Mouse (Mus musculus) midbrain, embryonic 11.5 days (tissue): ENCODE measurements around the gene Hist1h2ab. TPM values are rescaled to one million over a fixed set of nuclear protein-coding genes. Genes with fewer than 3 reads are reported as not detected.
"Not testable (repeated sequence)": the region's sequence is repeated elsewhere in the genome, so short reads cannot be mapped to it uniquely, and the experiment has no call there.

Source experiments
- ATAC-seq: fragments of 200-750 bp; cut with Nextera tagmentation; 2 replicates; pipeline ENCODE4 v1.8.0; 2017; ENCODE audit warnings: moderate TSS enrichment, moderate library complexity; ENCODE audit not compliant: low FRiP score
- DNase-seq: peaks from one replicate; pipeline ENCODE4 v3.0.0; 2015; ENCODE audit warnings: low spot score; ENCODE audit errors: missing footprints
- H3K27ac ChIP-seq: fragments of 300-500 bp; sonication (generic); 2 replicates; pipeline ENCODE4 v1.5.1; 2014; ENCODE audit warnings: low read depth, low read length
- H3K27me3 ChIP-seq: fragments of 300-500 bp; sonication (generic); 2 replicates; pipeline ENCODE4 v1.6.1; 2014; ENCODE audit warnings: mild to moderate bottlenecking, low read length, moderate library complexity, mixed read lengths; ENCODE audit not compliant: control insufficient read depth, insufficient read depth
- H3K36me3 ChIP-seq: fragments of 300-500 bp; sonication (generic); 2 replicates; pipeline ENCODE4 v1.6.1; 2014; ENCODE audit warnings: mild to moderate bottlenecking, low read length, moderate library complexity, mixed read lengths; ENCODE audit not compliant: control insufficient read depth, insufficient read depth
- H3K4me1 ChIP-seq: fragments of 300-500 bp; sonication (generic); 2 replicates; pipeline ENCODE4 v1.6.1; 2014; ENCODE audit warnings: low read length; ENCODE audit not compliant: control insufficient read depth, insufficient read depth
- H3K4me2 ChIP-seq: fragments of 300-500 bp; sonication (generic); 2 replicates; pipeline ENCODE4 v1.6.1; 2014; ENCODE audit warnings: mild to moderate bottlenecking, moderate library complexity
- H3K4me3 ChIP-seq: fragments of 300-500 bp; sonication (generic); 2 replicates; pipeline ENCODE4 v1.5.1; 2014; ENCODE audit warnings: low read depth, low read length
- H3K9ac ChIP-seq: fragments of 300-500 bp; sonication (generic); 2 replicates; pipeline ENCODE4 v1.6.1; 2014; ENCODE audit warnings: low read length
- H3K9me3 ChIP-seq: fragments of 300-500 bp; sonication (generic); 2 replicates; pipeline ENCODE4 v1.6.1; 2016; ENCODE audit warnings: low read length; ENCODE audit not compliant: control insufficient read depth
- WGBS: fragments of 180-500 bp; shearing (Covaris S2); extraction: QIAGEN DNeasy Blood & Tissue Kit; methylation state at CpG from one replicate; pipeline ENCODE4 v1.1.7; 2014; 5-methylcytosine and 5-hydroxymethylcytosine counted together
- polyA plus RNA-seq: library from polyadenylated mRNA; unstranded; fragments of >200 nt; fragmentation: Nextera tagmentation; extraction: Ambion mirVana; gene quantifications from 2 replicates; pipeline ENCODE4 v1.2.1, GENCODE M21; 2014

The Hist1h2ab gene
- polyA plus RNA-seq, 1 experiment from 2014 or later, result 57.5 TPM

DNA sequence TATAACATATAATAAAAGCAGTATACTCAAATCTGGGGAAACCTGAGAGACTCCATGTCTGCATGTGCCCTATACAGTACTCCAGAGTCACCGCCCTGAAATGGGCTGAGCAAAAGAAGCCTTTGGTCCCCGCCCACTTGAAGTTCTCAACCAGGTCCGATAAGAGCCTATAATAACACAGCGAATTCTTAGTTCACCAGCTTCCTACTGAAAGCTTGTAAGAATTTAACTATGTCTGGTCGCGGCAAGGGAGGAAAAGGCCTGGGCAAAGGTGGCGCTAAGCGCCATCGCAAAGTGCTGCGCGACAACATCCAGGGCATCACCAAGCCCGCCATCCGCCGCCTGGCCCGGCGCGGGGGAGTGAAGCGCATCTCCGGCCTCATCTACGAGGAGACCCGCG lies 5.9 kb downstream of the Hist1h2ab start, which contains the start of gene Hist1h4b:
Hist1h4b (plus strand) TSS at position 224 of the 400 bp plus-strand sequence.
- DNase-seq, result peak; percentile 99
- WGBS, result under 1% methylated on average over 11 of the region's 22 CpGs
- H3K4me2 ChIP-seq, result peak within 1 kb of the TSS; percentile 45
- H3K27ac ChIP-seq, result peak within 1 kb of the TSS; percentile 70
- peaks cover 20% of the 10 kb centered on the region for H3K4me1 ChIP-seq
- H3K9me3 ChIP-seq, result no peaks in the 10 kb centered on the region
- H3K36me3 ChIP-seq, result no peaks in the 10 kb centered on the region
- ATAC-seq, result peak; percentile 69
- H3K4me3 ChIP-seq, result peak within 1 kb of the TSS; percentile 19
- no peaks in the 10 kb centered on the region for H3K27me3 ChIP-seq
- peak within 1 kb of the TSS; percentile 71 for H3K9ac ChIP-seq

DNA sequence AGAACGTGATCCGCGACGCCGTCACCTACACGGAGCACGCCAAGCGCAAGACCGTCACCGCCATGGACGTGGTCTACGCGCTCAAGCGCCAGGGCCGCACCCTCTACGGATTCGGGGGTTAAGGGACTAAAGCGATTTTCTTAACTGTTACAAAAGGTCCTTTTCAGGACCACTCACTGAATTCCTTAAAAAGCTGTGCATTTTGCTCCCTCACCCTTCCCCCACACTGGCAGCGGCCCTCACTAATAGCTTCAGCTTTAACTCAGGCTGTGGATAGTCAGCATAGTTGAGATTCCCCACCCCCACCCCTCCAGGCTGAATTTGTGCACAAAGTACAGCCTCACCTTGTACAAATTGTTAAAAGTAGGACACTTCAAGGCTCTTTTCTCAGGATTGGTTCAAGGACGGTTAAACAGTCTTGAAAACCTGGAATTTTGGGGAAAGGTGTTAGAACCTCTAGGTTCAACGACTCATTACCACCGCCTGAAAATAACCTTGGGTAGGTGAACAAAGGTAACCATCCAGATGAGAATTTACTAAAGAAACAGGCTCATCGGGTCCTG lies 6.4 kb downstream of the Hist1h2ab start:
- WGBS, result 2% methylated on average over 13 of the region's 23 CpGs
- Histone ChIP-seq H3K4me1 (peaks cover 20% of the 10 kb centered on the region), H3K27me3 (no peaks in the 10 kb centered on the region), H3K27ac (peak overlapping the region; percentile 70), H3K9ac (peak overlapping the region; percentile 71), H3K4me3 (peak overlapping the region; percentile 19), H3K4me2 (peak overlapping the region; percentile 45), H3K9me3 (no peaks in the 10 kb centered on the region), H3K36me3 (no peaks in the 10 kb centered on the region)
- ATAC-seq (no peak; the same call in 1 of the 2 replicates), DNase-seq (peak; percentile 96)

DNA sequence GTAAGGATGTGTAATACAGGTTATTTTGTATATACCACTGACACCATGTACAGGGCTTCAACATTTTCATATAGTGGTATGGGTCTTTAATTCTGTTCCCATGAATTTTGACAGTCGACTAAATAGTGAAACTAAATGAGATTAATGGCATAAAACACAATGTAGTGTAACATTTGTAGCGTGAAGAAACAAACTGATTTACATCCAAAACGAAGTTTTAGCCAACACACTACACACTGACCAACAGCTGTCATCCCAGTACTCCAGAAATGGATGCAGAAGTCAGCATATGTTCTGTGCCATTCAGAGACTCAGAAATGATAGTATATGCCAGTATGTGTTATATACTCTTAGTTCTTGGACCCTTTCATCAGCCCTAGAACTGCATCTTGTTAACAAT lies 7.0 kb downstream of the Hist1h2ab start:
- Histone ChIP-seq H3K36me3 (no peaks in the 10 kb centered on the region), H3K4me1 (peaks cover 18% of the 10 kb centered on the region), H3K4me3 (no peak overlapping the region), H3K27me3 (no peaks in the 10 kb centered on the region), H3K4me2 (peak overlapping the region; percentile 45; the same call in 1 of the 2 replicates), H3K9ac (no peak overlapping the region), H3K27ac (no peak overlapping the region), H3K9me3 (no peaks in the 10 kb centered on the region)
- 52% methylated on average over 3 of the region's 3 CpGs for WGBS
- DNase-seq (peak; percentile 87), ATAC-seq (no peak)

GRCm38 (mm10) chr13:23759251-23759771 lies 8.4 kb downstream of the Hist1h2ab start:
- H3K27ac ChIP-seq, result no peak overlapping the region
- H3K4me2 ChIP-seq, result no peak overlapping the region
- H3K27me3 ChIP-seq, result no peaks in the 10 kb centered on the region
- 85% methylated on average over 3 of the region's 3 CpGs for WGBS
- H3K4me1 ChIP-seq, result peaks cover 24% of the 10 kb centered on the region
- no peak overlapping the region for H3K4me3 ChIP-seq
- H3K9ac ChIP-seq, result no peak overlapping the region
- DNase-seq (peak; percentile 90), ATAC-seq (no peak)
- H3K36me3 ChIP-seq, result no peaks in the 10 kb centered on the region
- H3K9me3 ChIP-seq, result no peaks in the 10 kb centered on the region

GRCm38 (mm10) chr13:23759916-23760239 lies 9.0 kb downstream of the Hist1h2ab start:
- H3K27me3 ChIP-seq, result no peaks in the 10 kb centered on the region
- H3K4me1 ChIP-seq, result peaks cover 26% of the 10 kb centered on the region
- no peaks in the 10 kb centered on the region for H3K36me3 ChIP-seq
- no peaks in the 10 kb centered on the region for H3K9me3 ChIP-seq
- peak overlapping the region; percentile 73; the same call in 1 of the 2 replicates for H3K9ac ChIP-seq
- no peak overlapping the region; the same call in 1 of the 2 replicates for H3K27ac ChIP-seq
- DNase-seq, result no peak
- ATAC-seq, result no peak
- peak overlapping the region; percentile 82 for H3K4me2 ChIP-seq
- 79% methylated on average over 1 of the region's 1 CpGs for WGBS
- peak overlapping the region; percentile 37; the same call in 1 of the 2 replicates for H3K4me3 ChIP-seq

GRCm38 (mm10) chr13:23760240-23760971 lies 9.5 kb downstream of the Hist1h2ab start:
- Histone ChIP-seq H3K9ac (peak overlapping the region; percentile 73), H3K9me3 (no peaks in the 10 kb centered on the region), H3K4me2 (peak overlapping the region; percentile 82), H3K4me1 (peaks cover 26% of the 10 kb centered on the region), H3K27me3 (no peaks in the 10 kb centered on the region), H3K4me3 (peak overlapping the region; percentile 37), H3K36me3 (no peaks in the 10 kb centered on the region), H3K27ac (peak overlapping the region; percentile 83)
- DNase-seq, result peak; percentile 94
- ATAC-seq, result no peak; the same call in 1 of the 2 replicates
- 3% methylated on average over 20 of the region's 27 CpGs for WGBS

- Histone ChIP-seq H3K36me3 (no peaks in the 10 kb centered on the region), H3K9me3 (no peaks in the 10 kb centered on the region), H3K9ac (peak within 1 kb of the TSS; percentile 73), H3K4me2 (peak within 1 kb of the TSS; percentile 82), H3K4me3 (peak within 1 kb of the TSS; percentile 37), H3K27me3 (no peaks in the 10 kb centered on the region), H3K4me1 (peaks cover 26% of the 10 kb centered on the region), H3K27ac (peak within 1 kb of the TSS; percentile 83)
- DNase-seq, result peak; percentile 100
- ATAC-seq, result peak; percentile 81
- under 1% methylated on average over 61 of the region's 72 CpGs for WGBS
Measured at GRCm38 (mm10) chr13:23760972-23761864, 10.3 kb downstream of the Hist1h2ab start, which contains the start of gene Hist1h4a. TSS of gene Hist1h4a (minus strand) at chr13:23761230.

DNA sequence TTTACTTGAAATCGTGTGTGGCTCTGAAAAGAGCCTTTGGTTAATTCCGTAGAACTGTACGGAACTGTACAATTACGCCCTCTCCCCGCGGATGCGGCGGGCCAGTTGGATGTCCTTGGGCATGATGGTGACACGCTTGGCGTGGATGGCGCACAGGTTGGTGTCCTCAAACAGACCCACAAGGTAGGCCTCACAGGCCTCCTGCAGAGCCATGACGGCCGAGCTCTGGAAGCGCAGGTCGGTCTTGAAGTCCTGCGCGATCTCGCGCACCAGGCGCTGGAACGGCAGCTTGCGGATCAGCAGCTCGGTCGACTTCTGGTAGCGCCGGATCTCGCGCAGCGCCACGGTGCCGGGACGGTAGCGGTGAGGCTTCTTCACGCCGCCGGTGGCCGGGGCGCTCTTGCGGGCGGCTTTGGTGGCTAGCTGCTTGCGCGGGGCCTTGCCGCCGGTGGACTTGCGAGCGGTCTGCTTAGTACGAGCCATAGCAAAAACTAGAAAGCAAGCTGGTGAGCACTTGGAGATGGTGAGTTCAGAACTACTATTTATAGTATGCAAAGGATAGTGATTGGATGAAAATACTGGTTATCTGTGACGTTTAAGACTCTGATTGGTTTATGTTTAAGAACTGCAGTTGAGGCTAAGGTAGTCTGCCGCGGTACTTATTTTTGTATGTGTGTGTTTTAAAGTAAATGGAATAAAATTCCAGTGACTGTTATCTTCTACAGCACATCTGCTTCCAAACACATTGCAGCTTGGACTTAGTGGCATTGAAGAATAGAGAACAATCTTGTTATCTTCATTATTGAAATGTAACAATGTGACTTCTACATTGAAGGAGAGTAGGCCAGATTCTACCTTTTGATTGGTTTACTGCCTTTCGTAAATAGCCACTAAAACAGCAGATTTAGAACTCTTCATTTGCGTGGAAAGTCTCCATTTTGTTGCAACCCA lies 11.2 kb downstream of the Hist1h2ab start, which contains the start of gene Hist1h3a:
Hist1h3a (minus strand) TSS at position 516 of the 951 bp plus-strand sequence.
- Histone ChIP-seq H3K4me3 (peak within 1 kb of the TSS; percentile 52), H3K4me1 (peaks cover 26% of the 10 kb centered on the region), H3K9ac (peak within 1 kb of the TSS; percentile 61), H3K27ac (peak within 1 kb of the TSS; percentile 83), H3K4me2 (peak within 1 kb of the TSS; percentile 82)
- DNase-seq (peak; percentile 97), ATAC-seq (peak; percentile 65)
- H3K36me3 ChIP-seq, H3K9me3 ChIP-seq, H3K27me3 ChIP-seq: not testable (repeated sequence)
- under 1% methylated on average over 27 of the region's 52 CpGs for WGBS
